Mouse (Mus musculus): Measurements from ENCODE around the gene Alyref.

Alyref gene

GRCm38 (mm10) chr11:120626785-120627467 is 28.8 kb upstream of the Alyref start:
- DNase-seq (ENCODE audit: low spot score in 2 of 2), result no peak

GRCm38 (mm10) chr11:120625152-120625775 is 27.1 kb upstream of the Alyref start, which contains the start of gene Sirt7:
Sirt7 (minus strand) TSS chr11:120625240.
- DNase-seq (ENCODE audit: low spot score in 2 of 2), result no peak

GRCm38 (mm10) chr11:120624680-120625111 is 26.5 kb upstream of the Alyref start:
- peak; percentile 79 to 88 for DNase-seq (ENCODE audit: low spot score in 2 of 2)

- peak; percentile 74 to 82 for DNase-seq (ENCODE audit: low spot score in 2 of 2)
Observed at GRCm38 (mm10) chr11:120623961-120624679, 26.0 kb upstream of the Alyref start.

- DNase-seq (ENCODE audit: low spot score in 2 of 2), result no peak
Observed at GRCm38 (mm10) chr11:120622805-120623204, 24.6 kb upstream of the Alyref start.

GRCm38 (mm10) chr11:120620195-120620594 is 22.0 kb upstream of the Alyref start:
- no peak for DNase-seq (ENCODE audit: low spot score in 2 of 2)

- no peak for DNase-seq (ENCODE audit: low spot score in 2 of 2)
Observed at GRCm38 (mm10) chr11:120618619-120619535, 20.7 kb upstream of the Alyref start.

- DNase-seq (ENCODE audit: low spot score in 2 of 2), result peak; percentile 89 to 92
Observed at GRCm38 (mm10) chr11:120617519-120618112, 19.5 kb upstream of the Alyref start, which contains the start of gene Pcyt2. Pcyt2 (minus strand) TSS chr11:120617936.

- DNase-seq (ENCODE audit: low spot score in 2 of 2), result no peak
Observed at GRCm38 (mm10) chr11:120616617-120617294, 18.6 kb upstream of the Alyref start.

- DNase-seq (ENCODE audit: low spot score in 2 of 2), result no peak
Observed at GRCm38 (mm10) chr11:120615606-120616203, 17.5 kb upstream of the Alyref start.

GRCm38 (mm10) chr11:120615167-120615566 is 17.0 kb upstream of the Alyref start:
- DNase-seq (ENCODE audit: low spot score in 2 of 2), result no peak

GRCm38 (mm10) chr11:120613976-120614375 is 15.8 kb upstream of the Alyref start:
- DNase-seq (ENCODE audit: low spot score in 2 of 2), result no peak

- no peak for DNase-seq (ENCODE audit: low spot score in 2 of 2)
Observed at GRCm38 (mm10) chr11:120613481-120613972, 15.4 kb upstream of the Alyref start.

- peak; percentile 54 to 79 for DNase-seq (ENCODE audit: low spot score in 2 of 2)
Observed at GRCm38 (mm10) chr11:120612763-120613162, 14.6 kb upstream of the Alyref start.

- DNase-seq (ENCODE audit: low spot score in 2 of 2), result no peak
Observed at GRCm38 (mm10) chr11:120610477-120611046, 12.4 kb upstream of the Alyref start.

GRCm38 (mm10) chr11:120609250-120609649 is 11.1 kb upstream of the Alyref start:
- no peak for DNase-seq (ENCODE audit: low spot score in 2 of 2)

- no peak for DNase-seq (ENCODE audit: low spot score in 2 of 2)
Observed at GRCm38 (mm10) chr11:120608241-120609034, 10.3 kb upstream of the Alyref start, which contains the start of gene Npb. Npb (plus strand) TSS chr11:120608477.

GRCm38 (mm10) chr11:120606764-120607163 is 8.6 kb upstream of the Alyref start:
- DNase-seq (ENCODE audit: low spot score in 2 of 2), result no peak

GRCm38 (mm10) chr11:120605667-120606066 is 7.5 kb upstream of the Alyref start:
- DNase-seq (ENCODE audit: low spot score in 2 of 2), result no peak
